Mouse (Mus musculus) thymus, postnatal 36 days (tissue): ENCODE data around the gene Fmnl2.

Experiments
- DNase-seq, 2 experiments: peaks; one replicate each; pipeline ENCODE4 v3.0.0; 2022; ENCODE audit warnings: mixed read lengths in 2 of 2

Fmnl2 gene

DNA sequence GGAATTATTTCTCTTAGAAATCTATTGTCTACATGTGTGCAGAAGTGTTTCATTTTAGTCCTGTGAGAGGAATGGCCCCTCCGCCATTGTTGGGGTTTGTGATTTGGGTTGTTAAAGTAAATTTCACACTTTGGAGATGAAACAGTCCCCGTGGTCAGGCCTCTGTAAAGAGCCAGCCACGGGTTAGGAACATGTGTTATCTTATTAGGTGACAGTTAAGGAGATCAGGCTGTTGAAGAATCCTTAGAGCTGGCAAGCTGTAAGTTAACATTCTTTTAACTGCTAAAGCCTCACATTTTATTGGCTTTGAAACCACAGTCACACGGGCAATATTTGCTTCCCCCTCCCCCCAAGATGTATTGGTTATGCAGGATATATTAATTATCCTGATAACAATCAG is 131.7 kb downstream of the Fmnl2 start:
- DNase-seq, result no peak

DNA sequence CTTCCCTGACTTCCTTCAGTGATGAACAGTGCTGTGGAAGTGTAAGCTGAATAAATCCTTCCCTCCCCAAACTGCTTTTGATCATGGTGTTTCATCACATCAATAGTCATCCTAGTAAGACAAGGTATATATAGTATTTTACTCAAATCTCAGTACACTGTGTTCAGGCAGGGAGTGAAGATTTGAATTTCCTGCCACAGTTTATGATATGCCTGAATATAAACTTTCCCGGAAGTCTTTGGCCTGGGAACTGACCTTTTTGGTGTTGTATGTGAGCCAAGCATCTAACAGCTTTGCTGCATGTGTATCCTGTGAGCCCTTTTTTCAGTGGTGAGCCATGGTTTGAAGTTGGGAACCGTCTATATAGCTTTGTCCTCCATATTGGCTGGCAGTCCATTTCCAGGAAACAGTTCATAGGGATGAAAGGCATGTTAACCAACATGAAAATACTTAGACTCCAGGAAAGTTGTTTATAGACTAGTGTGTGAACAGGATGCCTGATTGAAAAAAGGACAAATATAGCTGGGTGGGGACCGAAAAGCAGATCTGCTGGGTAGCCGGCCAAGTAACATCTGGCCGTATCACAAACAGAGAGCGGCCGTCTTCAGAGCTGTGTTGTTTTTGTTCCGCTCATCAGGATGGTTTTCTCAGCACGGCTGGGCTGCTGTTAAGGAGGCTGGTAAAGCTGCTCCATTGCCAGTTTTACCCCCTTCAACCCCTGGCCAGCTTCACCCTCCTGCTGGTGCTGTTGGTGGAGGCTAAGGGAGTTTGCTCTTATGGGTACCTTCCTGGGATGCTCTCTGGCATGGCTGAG is 133.4 kb downstream of the Fmnl2 start:
- no peak for DNase-seq

DNA sequence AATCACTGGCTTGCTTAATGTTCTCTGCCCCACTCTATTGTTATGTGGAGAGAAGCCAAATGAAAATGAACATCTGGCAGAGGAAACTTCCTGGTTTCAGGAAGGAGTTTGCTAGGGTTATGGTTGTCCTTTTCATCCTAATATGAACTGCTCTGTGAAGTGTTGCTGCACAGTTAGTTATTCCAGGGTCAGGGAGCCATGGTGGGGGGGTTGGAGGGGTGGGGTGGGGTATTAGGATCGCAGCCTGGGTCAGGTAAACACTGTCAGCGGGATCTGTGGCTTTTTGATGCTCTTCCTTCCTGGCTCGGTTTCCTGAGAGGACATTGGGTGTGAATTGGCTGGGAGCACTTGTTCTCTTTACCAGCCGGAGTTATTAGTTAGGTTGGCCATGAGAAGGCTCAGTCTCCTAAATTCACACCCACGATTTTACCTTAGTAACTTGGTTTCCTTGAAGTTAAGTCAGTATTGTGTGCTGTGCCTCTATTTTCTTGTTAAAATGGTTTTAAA is 134.1 kb downstream of the Fmnl2 start:
- DNase-seq, result no peak

DNA sequence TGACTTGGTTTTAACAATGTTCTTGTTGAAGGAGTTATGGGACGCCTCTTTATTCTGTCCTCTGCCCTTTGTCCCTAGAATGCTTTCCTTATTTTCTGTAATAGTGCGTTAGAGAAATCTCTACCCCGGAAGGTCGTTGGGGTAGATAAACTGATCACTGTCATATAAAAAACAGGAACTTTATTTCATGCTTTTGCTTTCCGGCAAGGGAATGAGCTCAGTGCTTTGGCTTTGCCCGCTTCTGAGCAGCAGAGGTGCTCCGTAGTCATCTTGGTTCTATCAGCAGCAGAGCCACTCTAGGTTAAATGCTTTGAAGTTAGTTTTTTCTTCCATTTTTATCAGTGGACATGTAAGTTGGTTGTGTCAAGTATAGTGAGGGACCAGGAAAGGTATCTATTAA is 135.6 kb downstream of the Fmnl2 start:
- DNase-seq, result no peak

DNA sequence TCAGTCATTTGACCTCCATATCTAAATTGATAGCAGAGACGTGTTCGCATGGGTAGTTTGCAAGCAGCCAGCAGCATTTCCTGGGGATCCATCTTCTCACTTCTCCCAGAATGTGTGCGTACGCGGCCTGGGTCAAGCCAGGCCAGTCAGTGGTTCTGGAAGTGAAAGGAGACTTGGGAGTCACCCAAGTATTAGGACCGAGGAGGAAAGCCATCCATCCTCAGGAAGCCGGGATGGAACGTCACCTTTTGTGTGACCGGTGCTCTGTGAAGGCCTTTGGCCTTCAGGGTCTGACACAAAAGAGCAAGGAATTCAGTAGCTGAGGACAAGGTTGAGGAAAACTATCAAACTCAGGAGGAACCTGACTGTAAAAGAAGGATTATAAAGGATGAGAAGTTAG is 136.9 kb downstream of the Fmnl2 start:
- DNase-seq, result no peak

DNA sequence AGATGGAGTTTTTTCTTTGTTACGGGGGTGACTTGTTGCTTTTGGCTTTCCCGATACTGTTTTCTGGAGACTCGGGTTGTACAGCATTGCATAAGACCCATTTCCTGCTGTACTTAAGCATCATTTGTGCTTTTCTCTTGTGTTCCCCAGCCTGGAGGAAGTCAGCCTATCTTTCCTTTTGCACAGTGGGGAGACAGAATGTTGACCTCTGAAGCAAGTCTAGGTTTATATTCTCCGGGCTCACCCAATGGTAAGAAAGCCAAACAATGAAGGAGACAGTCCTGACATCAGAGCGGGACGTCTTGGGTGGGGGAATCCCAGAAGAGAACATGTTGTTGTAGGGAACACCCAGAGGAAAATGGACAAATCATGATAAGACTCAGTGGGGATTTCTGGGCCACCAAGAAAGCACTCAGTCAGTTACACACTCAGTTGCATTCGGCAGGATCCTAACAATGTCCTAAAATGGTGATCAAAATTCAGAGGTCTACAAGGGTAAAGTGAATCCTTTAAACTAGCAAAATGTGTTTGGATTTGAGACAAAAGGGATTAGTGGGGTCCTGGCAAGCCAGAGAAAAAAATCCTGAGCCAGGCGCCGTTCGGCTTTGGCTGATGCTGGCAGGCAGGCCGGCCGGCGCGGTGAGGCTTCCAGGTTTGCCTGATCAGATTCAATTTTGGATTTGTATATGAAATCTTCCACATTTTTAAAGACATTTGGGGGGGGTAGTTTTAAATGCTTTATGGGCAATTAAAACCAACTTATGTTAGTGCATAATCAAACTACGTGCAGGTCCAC is 140.5 kb downstream of the Fmnl2 start:
- no peak for DNase-seq

DNA sequence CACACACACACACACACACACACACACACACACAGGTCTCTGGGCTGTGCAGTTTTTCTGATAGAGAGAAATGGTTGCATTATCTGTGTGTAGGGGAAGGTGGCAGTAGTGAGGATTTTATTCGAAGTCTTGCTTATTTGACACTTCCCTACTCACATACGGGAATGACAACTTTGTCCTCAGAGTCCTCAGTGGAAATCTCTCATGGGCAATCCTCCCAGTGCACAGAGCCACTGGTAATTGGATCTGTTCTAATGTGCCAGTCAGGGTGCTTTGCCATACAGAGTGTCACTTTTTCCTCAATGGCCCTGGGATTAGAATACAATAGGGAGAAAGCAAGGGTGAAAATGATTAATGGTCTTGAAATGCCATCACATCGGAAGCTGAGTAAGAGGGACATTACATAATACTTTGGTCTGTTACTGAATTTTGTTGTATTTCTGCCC is 141.9 kb downstream of the Fmnl2 start:
- DNase-seq, result no peak

DNA sequence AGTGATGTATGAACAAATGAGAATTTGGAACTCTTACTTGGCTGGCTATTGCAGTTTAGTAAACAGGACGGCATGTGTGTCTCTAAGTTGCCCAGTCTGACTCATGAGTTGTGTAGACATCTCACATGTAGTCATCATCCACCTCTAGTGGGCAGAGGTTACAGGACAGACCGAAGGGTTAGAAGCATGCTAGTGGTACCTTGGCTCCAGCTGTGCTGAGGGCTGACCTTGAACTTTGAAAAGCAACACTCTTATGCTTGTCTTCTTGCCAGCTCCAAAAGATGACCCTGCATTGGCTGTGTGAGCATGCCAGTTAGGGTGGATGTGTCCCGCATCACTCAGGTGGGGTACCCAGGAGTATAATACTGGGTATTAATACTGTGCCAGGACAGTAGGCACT is 142.8 kb downstream of the Fmnl2 start:
- DNase-seq, result no peak

DNA sequence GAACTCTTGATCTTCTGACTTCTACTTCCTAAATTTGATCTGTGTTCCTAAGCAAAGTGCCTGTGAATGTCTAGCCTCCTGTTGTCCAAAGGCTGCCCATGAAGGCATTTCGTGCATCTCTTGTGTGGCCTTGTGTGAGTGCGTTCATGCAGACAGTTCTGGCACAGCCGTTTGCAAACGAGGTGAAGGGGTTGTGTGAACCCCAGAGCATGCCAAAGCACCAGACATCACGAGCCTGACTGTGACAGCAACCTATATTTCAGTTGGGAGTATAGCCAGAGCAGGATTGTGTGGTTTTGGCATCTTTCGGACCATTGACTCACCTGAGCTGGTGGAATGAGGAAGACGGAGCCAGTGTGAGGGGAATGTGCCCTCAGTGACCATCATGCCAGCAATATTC is 148.5 kb downstream of the Fmnl2 start:
- no peak for DNase-seq

DNA sequence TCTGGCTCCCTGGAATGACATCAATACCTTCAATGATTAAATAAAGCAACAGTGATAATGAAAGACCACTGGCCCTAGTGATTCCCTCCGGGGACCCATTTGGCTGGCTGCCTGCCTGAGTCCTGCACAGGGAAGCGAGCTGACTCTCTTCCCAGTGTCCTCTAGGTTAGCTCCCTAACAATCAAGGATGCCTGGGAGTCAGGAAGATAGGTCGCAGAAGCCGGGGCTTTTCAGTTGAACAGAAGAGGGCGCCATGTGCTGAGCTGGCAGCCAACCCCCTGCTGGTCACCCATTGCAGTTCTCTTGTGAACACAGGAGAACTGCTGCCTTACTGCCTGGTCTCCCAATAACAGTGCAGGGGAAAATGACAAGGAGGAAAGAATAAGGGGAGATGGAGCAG is 149.5 kb downstream of the Fmnl2 start:
- DNase-seq, result peak; percentile 54 to 55

DNA sequence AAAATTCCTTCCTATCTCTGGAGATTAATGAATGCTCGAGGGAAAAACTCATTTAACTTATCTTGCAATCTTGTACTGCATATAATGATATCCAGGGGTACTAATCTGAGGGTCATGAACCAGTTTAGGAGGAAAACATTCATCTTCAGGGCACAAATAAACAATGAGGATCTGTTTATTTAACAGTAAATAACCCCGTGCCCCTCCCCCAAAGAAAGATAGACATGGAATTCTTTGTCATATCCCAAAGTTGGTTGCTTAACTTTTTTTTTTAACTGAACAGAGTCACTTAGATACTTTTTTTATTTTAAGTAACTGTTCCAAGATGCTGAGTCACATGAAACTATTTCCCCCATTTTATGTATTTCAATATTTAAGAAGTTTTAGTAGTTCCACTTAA is 155.4 kb downstream of the Fmnl2 start:
- DNase-seq, result no peak

DNA sequence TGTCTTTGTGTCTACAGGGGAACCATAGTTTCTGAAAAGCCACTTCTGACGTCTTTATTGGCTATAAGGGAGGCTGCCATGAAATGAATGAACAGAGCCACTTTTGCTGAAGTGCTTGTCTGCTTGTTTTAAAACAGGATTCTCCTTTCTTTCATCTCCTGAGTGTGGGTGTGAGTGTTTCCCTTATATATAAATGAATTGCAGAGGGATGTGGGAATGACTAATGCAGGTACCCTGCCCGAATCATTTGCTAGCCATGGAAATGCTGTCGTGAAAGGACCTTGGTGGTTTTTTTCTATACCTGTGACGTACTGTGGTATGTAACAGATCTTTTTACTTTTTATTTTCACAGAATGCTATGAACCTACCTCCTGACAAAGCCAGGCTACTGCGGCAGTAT is 156.8 kb downstream of the Fmnl2 start:
- DNase-seq, result no peak

DNA sequence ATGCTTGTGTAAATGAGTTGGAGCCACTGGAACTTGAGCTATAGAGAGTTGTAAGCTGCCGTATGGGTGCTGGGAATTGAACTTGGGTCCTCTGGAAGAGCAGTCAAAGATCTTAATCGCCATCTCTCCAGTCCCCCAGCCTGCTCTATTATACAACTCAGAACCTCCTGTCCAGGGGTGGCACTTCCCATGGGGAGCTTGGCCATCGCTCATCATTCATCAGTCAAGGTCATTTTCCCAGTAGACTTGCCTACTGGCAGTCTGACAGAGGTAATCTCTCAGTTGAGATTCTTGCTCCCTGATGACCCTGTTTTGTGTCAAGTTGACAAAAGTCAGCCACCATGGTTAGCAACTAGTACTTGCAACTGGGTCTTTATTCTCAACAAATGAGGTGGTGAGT is 165.3 kb downstream of the Fmnl2 start:
- no peak for DNase-seq

DNA sequence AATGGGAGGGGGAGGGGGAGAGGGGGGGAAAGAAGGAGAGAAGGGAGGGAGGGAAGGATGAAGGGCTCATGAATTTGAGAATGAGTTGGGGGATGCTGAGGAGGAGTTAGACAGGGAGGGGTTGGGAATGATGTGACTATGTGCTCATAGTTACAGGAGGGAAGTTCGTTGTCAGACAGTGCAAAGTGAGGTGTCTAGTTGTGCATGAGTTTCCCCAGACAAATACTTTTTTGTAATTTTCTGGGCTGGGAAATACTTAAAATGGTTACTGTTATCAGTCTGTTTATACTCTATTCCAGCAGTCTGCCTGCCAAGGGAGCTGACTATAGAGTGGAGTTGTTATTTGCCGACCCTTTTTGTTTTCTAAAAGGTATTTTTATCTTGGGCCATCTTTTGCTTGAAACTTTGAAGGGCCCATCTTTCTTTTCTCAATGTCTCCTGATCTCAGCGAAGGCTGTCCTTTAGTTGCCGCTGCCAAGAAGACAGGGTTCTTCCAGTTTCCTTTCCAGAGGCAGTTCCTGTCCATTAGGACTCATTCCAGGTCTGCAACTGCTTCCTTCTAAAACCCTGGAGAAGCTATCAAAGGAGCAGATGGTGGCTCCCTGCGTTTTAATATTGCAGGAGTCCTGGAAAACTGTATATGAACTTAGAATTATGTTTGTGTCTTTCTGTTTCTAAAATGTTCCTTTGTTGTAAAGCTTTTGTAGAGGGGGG is 168.6 kb downstream of the Fmnl2 start:
- no peak for DNase-seq

DNA sequence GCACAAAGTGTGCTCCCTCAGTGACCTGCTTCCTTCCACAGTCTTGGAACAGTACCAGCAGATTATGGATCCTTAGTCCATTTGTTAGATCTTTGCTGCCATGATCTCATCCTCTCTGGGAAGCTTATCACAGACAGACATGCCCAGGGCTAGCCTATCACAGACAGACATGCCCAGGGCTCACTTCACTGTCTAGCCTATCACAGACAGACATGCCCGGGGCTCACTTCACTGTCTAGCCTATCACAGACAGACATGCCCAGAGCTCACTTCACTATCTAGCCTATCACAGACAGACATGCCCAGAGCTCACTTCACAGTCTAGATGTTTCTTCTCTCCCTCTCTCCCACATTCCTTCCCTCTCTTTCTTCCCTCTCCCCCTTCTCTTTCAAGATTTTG is 171.2 kb downstream of the Fmnl2 start:
- DNase-seq, result no peak

DNA sequence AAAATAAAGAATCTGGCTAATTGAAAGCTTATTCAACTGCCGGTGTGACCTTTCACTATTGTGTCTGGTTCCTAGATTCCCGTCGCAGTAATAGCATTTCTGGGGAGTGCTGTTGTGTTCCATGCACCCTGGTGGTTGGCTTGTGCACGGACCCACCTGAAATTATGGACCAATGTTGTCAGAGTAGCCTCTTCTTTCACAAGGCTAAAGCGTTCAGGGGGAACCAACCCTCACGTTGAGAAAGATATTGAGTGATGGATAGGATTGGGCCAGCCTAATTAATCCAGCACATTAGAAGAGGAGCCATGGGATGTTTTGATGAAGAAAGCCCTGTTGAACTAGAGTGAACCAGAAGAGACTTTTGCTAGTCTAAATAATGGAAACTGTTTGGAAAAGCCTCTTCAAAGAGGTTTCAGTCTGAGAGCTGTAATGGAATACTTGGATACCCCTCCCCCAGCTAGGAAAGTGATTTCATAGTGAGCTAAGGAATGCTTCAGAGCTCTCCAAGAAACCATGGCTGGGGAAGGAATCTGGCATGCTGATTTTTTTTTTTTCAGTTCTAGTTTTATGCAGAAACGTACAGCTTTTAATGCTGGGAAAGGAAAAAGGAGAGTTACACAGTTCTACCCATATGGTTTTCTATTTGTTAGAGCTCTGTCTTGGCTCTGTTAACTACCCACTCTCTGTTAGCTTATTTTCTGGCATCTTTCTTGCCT is 172.2 kb downstream of the Fmnl2 start:
- DNase-seq, result no peak

DNA sequence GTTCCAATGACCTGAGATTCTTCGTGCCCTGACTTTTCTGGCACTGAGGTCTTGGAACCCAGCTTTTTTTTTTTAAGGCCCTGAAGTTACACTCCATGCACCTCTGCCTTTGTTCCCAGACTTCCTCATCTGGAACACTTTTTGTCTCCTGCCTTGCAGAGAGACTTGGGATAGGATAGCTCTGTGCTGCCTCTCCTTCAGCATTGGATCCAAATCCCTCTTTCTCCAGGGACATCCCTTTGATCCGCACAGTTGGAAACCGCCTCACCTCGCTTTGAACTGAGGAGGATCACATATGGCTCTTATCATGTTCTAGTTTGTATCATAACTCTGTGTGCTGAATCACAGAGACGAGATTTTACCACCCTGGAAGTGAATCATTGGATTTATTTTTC is 172.8 kb downstream of the Fmnl2 start:
- no peak for DNase-seq

DNA sequence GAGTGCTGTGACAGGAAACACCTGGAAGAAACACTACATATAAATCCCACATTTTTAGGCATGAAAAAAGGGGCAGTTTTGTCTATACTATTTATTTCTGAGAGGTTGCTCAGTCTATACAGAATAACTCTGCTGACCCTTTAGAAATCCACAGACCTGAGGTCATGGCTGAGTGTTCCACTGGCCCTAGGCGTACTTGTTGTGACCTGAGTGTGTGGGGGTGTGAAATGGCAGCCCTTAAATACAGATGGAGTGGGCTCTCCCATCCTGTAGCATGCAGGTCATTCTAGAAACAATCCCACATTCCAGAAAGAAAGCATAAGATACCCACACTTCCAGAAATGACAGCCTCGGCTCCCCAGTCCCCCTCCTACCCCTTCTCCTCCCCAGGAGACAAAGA is 180.6 kb downstream of the Fmnl2 start:
- DNase-seq, result no peak

DNA sequence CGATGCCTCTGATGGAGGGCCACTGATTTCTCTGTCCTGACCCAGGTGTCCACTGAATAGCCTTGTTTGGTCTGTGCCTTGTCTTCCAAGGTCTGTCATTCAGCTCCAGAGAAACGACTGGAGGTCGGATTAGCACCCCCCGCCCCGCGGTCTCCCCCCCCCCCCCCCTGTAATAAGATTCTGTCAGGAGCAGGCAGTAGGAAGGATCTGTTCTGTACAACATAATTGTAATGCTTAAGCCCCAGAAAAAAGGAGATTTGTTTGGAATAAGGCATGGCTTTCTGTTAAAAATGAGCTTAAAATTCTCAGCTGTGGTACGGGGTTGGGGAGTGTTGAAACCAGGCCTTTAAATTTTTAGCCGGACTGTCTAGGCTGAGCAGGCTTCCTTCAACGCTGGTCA is 181.1 kb downstream of the Fmnl2 start:
- DNase-seq, result no peak

DNA sequence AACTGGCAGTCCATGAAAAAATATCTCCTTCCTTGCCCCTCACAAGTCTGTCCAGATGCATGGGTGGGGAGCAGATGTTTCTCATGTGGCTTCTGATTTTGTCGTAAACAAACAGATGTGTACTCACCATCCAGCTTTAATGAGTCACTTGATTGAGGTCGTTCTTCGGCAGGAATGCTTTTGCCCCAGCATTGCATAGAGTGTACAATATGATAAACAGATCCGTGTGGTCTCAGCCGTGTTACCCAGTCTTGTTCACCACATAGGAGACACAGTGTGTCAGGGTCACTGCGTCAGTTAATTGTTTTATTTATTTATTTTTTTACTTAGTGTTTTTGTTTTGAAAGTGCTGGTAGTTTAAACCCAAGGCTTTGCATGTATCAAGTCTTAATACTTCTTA is 189.4 kb downstream of the Fmnl2 start:
- no peak for DNase-seq

DNA sequence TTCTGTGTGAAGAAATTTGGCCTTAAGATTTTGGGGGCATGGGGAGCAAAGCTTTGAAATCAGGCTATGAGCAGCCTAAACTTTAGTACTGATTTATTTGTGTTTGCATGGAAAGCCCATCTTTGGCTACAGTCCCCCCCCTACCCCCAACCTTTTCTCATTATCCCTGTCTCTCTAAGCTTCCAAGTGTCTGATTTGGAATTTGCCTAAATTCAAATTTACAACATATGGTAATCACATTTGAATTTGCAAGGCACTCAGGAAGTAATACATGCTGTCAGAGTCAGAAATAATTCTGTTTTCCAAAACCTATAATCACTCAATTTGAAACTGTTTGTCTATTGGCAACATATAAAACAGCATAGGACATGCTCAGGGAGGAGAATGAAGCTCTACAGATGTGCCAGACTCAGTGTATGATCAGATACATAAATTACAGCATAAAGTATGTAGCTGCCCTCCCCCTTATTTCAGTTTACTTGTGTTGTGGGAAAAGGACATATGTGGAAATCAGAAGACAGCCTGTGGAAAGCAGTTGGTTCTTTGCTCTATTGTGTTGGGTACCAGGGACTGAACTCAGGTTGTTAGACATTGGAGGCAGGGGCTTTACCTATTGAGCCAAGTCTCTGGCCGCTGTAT is 190.2 kb downstream of the Fmnl2 start:
- DNase-seq, result no peak

DNA sequence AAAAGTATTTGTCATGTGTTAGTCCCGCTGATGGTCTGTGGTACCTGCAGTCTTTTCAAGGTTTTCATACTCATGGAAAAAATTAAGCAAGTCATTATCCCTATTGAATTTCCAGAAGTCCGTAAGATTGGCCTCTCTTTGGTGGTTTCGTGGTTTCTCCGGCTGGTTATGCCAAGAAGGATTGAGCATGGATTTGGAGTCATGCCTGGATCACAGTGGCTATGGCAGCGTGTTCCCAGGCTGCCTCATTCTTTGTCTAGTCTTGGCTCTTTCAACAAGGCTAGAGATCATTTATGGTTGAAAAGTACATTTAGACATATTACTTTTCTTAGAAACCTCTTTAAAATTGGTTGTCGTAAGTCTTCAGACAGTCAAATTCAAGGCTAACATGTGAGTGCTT is 192.7 kb downstream of the Fmnl2 start:
- no peak for DNase-seq
